Mouse (Mus musculus) cerebellum, adult 2 months (tissue): Measurements from ENCODE around the gene Zranb3. TPM values are rescaled to one million over a fixed set of nuclear protein-coding genes. Genes with fewer than 3 reads are reported as not detected.
"Not testable (repeated sequence)": the region's sequence is repeated elsewhere in the genome, so short reads cannot be mapped to it uniquely, and the experiment has no call there.

Experiments used
- DNase-seq, 2 experiments: peaks; one replicate each; pipeline ENCODE4 v3.0.0; 2021
- H3K27ac ChIP-seq: fragments of 200-500 bp; 2 replicates; pipeline ENCODE4 v1.5.1; 2012; ENCODE audit warnings: low read length, control low read depth, inconsistent platforms; ENCODE audit not compliant: insufficient read depth
- H3K27me3 ChIP-seq: fragments of 200-500 bp; 2 replicates; pipeline ENCODE4 v1.6.1; 2012; ENCODE audit warnings: inconsistent platforms, mild to moderate bottlenecking, low read length, moderate library complexity; ENCODE audit not compliant: control insufficient read depth, insufficient read depth
- H3K4me1 ChIP-seq: fragments of 200-500 bp; 2 replicates; pipeline ENCODE4 v1.6.1; 2011; ENCODE audit warnings: low read length; ENCODE audit not compliant: control insufficient read depth, insufficient read depth
- H3K4me3 ChIP-seq: fragments of 200-500 bp; replicated peaks from 2 replicates; pipeline ENCODE3; 2011; ENCODE audit warnings: mild to moderate bottlenecking, low read depth, low read length, control low read depth; ENCODE audit not compliant: insufficient read depth
- CTCF ChIP-seq: fragments of 200-500 bp; IDR thresholded peaks from 2 replicates; pipeline ENCODE4 v1.5.1; 2011; ENCODE audit warnings: low read depth, mild to moderate bottlenecking, control low read depth, low read length, moderate library complexity, borderline replicate concordance; ENCODE audit not compliant: insufficient read depth
- POLR2A ChIP-seq: fragments of 200-500 bp; IDR thresholded peaks from 2 replicates; pipeline ENCODE4 v1.6.1; 2011; ENCODE audit warnings: low read length, control low read depth, borderline replicate concordance; ENCODE audit not compliant: insufficient read depth
- WGBS: fragments of 180-500 bp; shearing (Covaris S2); methylation state at CpG from one replicate; pipeline ENCODE4 v1.1.7; 2018; 5-methylcytosine and 5-hydroxymethylcytosine counted together
- polyA plus RNA-seq: library from polyadenylated mRNA; depleted of rRNA; stranded (reverse); fragments of >200 nt; gene quantifications from 2 replicates; pipeline ENCODE4 v1.2.3, GENCODE M21; 2012; rRNA removed

Zranb3 gene
- 2.5 and 3.2 TPM in 2 replicates for polyA plus RNA-seq

DNA sequence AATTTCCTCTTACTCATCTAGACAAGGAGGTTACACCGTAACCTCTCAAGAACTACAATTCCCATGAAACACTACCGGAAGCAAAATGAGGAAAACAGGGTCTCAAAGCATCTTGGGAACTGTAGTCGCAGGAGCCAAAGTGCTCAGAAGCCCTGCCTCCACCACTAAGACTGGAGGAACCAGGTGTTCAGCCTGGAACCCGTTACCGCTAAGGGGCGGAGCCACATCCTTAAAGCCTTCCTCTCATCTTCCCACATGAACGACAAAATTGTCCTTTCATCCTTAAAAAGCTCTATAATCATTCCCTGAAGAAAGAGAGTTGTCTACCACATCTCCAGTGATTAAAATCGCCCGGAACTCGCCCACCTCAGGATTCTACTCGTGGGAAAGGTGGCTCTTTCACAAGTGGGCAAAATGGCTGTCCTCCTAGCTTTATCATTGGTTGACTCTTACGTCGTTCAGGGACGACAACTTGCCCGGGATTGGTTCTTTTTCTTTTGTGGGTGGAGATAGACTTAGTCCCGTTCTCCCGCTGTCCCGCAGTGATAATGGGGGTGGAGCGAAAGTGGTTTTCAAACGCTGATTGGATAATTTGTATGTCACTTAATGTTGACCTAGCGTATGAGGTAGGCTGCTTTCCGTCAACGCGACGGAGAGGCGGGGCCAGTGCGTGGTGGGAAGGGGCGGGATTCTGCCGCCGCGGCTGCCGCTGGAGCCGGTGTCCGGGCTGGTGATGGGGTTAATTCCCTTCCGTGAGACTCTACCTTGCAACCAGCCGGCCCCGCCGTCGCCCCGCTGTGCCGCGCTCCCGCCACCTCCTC lies at the start of gene Zranb3, which contains the start of gene R3hdm1:
Gene Zranb3, minus strand, starts transcription at position 407 of the 821 bp plus-strand sequence.
Gene R3hdm1, plus strand, starts transcription at position 661 of the 821 bp plus-strand sequence.
- H3K4me3 ChIP-seq = peak within 1 kb of the TSS; percentile 80
- H3K27me3 ChIP-seq = no peaks in the 10 kb centered on the region
- no peaks in the 10 kb centered on the region for H3K4me1 ChIP-seq
- peak; percentile 70; the same call in 1 of the 2 replicates for TF ChIP-seq POLR2A
- TF ChIP-seq CTCF = no peak
- under 1% methylated on average over 43 of the region's 43 CpGs for WGBS
- H3K27ac ChIP-seq = peak within 1 kb of the TSS; percentile 52; the same call in 1 of the 2 replicates
- peak; percentile 96 to 99 for DNase-seq

DNA sequence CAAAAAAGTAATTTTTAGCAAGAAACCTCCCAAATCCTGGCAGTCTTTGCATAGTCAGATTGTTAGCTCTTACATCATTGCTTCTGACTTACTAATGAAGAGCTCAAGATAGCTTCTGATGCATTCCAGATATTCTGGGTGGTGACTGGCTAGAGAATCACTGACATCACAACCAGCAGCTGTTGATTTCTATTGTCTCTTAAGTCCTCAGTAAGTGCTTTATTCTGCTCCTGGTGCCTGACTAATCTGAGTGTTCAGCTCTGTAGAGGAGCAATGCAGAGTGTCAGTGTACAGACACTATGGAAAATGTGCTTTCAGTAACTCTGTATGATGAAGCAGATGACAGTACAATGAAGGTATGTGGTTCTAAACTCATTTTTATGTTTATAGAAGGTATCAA lies 38.9 kb upstream of the Zranb3 start:
- H3K27me3 ChIP-seq = no peaks in the 10 kb centered on the region
- H3K4me3 ChIP-seq = no peak overlapping the region
- no peak for DNase-seq
- no peak overlapping the region for H3K27ac ChIP-seq
- H3K4me1 ChIP-seq = no peaks in the 10 kb centered on the region
- TF ChIP-seq CTCF = no peak
- no peak for TF ChIP-seq POLR2A

DNA sequence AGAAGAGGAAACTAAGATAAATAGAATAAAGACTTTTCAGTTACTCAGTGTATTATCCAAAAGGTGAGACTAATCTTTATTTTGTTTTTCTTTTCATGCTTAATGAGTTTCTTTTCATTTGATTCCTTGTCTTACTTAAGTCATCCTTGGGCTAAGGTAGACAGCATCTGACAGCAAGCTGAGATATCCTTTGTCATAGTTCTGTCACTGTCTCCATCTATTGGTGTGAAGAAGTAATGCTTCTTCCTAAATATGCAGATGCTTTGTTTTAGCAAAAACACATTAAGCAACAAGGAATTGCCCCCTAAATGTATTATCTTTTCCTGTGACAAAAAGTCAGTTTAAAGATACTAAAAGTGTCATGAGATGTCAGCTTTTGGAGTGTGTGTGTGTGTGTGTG lies 38.2 kb upstream of the Zranb3 start:
- Histone ChIP-seq H3K27me3 (no peaks in the 10 kb centered on the region), H3K4me1 (no peaks in the 10 kb centered on the region), H3K27ac (no peak overlapping the region), H3K4me3 (no peak overlapping the region)
- DNase-seq = peak in 1 of 2 experiments; percentile 8
- TF ChIP-seq CTCF (peak; percentile 20; the same call in 1 of the 2 replicates), POLR2A (no peak)

- not testable (repeated sequence) for H3K27me3 ChIP-seq
Measured at GRCm38 (mm10) chr1:128136222-128136621, 33.4 kb upstream of the Zranb3 start.

DNA sequence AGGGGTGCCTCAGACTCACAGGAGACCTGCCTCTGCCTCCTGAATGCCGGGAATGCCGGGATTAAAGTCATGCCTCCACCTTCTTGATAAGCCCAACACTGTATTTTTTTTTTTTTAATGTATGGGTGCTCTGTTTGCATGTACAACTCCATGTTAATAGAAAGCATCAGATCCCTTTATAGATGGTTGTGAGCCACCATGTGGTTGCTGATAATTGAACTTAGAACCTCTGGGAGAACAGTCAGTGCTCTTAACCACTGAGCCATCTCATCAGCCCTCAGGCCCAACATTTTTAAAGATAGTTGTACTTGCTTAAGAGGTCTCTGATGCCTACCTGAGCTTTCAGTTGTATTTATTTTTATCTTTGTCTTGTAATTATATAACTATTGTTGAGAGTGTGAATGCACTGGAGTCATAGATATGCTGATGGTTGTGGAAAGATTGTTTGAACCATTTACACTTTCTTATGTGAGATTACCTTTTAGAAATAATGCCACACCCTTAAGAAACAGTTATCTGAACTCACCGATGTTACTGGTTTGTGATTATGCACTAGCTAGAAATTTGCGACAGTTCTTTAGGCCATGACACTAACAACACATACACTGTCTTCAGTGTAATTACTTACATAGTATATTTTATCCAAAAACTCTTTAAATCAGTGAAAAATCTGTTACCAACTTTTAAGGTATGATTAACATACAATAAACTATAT lies 18.2 kb upstream of the Zranb3 start:
- 94% methylated on average over 4 of the region's 4 CpGs for WGBS
- H3K4me1 ChIP-seq = no peaks in the 10 kb centered on the region
- no peak overlapping the region for H3K27ac ChIP-seq
- H3K27me3 ChIP-seq = no peaks in the 10 kb centered on the region
- TF ChIP-seq CTCF (no peak), POLR2A (no peak)
- no peak overlapping the region for H3K4me3 ChIP-seq
- DNase-seq = no peak

More at GRCm38 (mm10) chr1:128136222-128136621, 33.4 kb upstream of the Zranb3 start:
- H3K4me3 ChIP-seq, H3K27ac ChIP-seq, H3K4me1 ChIP-seq, DNase-seq: not testable (repeated sequence)

DNA sequence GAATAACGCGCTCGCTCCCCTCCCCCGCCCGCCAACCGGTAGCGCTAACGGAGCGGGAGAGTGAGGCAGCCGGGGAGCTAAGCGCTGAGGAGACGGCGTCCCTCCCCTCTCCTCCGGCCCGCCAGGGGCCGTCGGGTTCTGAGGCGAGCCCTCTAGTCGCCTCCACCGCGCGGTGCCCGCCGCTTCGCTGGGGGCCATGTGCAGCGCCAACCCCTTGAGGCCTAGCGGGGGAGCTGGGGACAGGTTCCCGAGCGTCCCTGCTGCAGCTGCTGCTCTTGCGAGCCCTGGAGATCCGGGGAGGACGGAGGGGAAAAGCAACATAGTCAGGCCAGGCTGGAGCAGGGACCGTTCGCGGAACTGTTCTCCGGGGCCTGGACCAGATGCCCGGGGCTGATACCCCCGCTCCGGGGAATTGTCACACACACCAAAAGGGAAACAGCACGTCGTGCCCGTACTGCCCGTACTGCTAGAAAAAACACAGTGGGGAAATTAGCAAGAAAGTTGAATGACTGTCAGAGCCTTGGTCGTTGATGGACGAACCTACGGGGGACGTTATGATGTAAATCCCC lies 757 bp upstream of the Zranb3 start:
- TF ChIP-seq POLR2A (no peak), CTCF (no peak)
- Histone ChIP-seq H3K27ac (peak overlapping the region; percentile 49; the same call in 1 of the 2 replicates), H3K4me1 (no peaks in the 10 kb centered on the region), H3K27me3 (no peaks in the 10 kb centered on the region), H3K4me3 (peak overlapping the region; percentile 80)
- no peak for DNase-seq
- under 1% methylated on average over 47 of the region's 47 CpGs for WGBS

DNA sequence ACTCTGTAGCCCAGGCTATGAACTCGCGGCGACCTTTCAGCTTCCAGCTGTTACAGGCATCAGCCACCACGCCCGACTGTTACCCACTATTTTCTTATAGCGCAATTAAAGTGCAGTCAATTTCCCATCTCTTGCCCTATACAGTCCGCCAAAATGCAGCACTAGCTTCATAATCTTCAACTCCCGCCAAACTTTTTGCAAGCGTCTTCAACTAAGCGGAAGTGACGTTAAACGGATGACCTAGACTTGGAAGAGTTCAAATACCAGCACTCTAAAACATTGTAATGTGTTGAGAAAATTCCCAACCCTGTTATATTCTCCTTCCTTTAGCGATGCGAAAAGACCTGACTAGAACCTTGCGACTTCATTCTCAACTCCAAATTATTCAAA lies 601 bp downstream of the Zranb3 start:
- no peak for TF ChIP-seq POLR2A
- TF ChIP-seq CTCF = no peak
- Histone ChIP-seq H3K4me1 (no peaks in the 10 kb centered on the region), H3K27ac (no peak overlapping the region; the same call in 1 of the 2 replicates), H3K4me3 (peak overlapping the region; percentile 72), H3K27me3 (no peaks in the 10 kb centered on the region)
- peak in 1 of 2 experiments; percentile 56 for DNase-seq
- WGBS = 2% methylated on average over 15 of the region's 15 CpGs
